Mouse (Mus musculus): ENCODE results near the gene Tmem178b. TPM values are rescaled to one million over a fixed set of nuclear protein-coding genes. Genes with fewer than 3 reads are reported as not detected.

Tmem178b gene
- polyA plus RNA-seq, 1 experiment from 2014 or later, result 0.13 TPM

DNA sequence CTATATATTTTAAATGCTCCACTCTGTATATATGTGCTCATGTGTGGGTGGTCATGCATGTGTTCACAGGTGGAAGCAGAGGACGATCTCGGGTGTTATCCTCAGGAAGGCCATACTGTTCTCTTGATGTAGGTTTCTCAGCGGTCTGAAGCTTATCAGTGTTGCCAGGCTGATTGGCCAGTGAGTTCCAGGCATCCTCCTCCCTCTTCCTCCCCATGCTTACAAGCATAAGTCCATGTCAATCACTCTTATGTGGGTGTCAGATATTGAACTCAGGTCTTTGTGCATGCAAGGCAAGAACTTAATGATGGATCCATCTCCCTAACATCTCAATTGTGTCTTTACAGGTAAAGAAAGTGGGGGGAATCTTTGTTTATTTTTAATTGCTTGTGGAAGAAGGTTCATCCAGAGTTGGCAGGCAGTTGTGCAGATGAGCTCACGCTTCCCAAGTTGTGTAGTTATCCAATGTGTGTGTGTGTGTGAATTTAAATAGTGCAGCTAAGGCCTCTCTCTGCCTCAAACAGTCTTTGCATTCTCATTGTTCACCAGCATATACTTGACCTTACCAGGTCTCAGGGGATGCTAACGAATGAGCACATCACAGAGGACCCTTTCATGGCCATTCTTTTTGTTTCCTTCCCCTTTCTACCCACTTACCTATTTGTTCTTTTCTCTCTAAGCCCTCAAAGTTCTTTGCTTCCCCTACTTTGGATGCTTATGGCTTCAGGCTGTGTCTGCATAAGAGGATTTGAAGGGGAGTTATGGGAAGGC, 72.8 kb downstream of the Tmem178b start:
- ATAC-seq (ENCODE audit: insufficient read depth), result no peak
- WGBS, result 73% methylated on average over 5 of the region's 5 CpGs

DNA sequence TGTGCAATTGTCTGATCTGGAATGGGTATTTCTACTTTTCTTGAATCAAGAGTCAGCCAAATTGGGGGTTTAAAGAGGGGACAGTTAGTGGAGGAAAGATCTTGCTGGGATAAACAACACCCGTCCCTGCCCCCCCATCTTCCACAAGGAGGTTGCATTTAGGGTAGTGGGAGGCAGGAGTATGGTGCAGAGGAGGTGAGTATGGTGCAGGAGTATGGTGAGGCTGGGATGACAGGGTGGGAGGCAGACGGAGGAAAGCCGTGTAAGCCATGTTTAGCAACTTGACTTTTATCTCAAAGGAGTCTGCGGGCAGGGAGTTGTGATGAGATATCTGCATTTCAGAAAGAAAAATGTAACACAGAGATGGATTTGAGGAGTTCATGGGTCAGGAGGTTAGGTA, 73.5 kb downstream of the Tmem178b start:
- Histone ChIP-seq H3K9ac (no peak overlapping the region), H3K4me3 (ENCODE audit: low read depth, low read length) (no peak overlapping the region), H3K27me3 (ENCODE audit: insufficient read depth, low read length) (no peaks in the 10 kb centered on the region), H3K36me3 (ENCODE audit: insufficient read depth) (no peaks in the 10 kb centered on the region), H3K4me2 (no peak overlapping the region), H3K4me1 (ENCODE audit: insufficient read depth) (no peaks in the 10 kb centered on the region), H3K27ac (ENCODE audit: low read depth) (no peak overlapping the region), H3K9me3 (ENCODE audit: low read depth, low read length) (no peaks in the 10 kb centered on the region)
- no peak for ATAC-seq (ENCODE audit: insufficient read depth)
- DNase-seq, result no peak
- TF ChIP-seq CTCF (IDR thresholded peaks at IDR 0.05; ENCODE audit: low read depth), result no peak
- WGBS, result 69% methylated on average over 4 of the region's 4 CpGs

More for the DNA sequence above, 72.8 kb downstream of the Tmem178b start:
- Histone ChIP-seq H3K4me1 (ENCODE audit: insufficient read depth) (no peaks in the 10 kb centered on the region), H3K4me3 (ENCODE audit: low read depth, low read length) (no peak overlapping the region), H3K9ac (no peak overlapping the region), H3K9me3 (ENCODE audit: low read depth, low read length) (no peaks in the 10 kb centered on the region), H3K36me3 (ENCODE audit: insufficient read depth) (no peaks in the 10 kb centered on the region), H3K4me2 (no peak overlapping the region), H3K27me3 (ENCODE audit: insufficient read depth, low read length) (no peaks in the 10 kb centered on the region), H3K27ac (ENCODE audit: low read depth) (no peak overlapping the region)
- TF ChIP-seq CTCF (IDR thresholded peaks at IDR 0.05; ENCODE audit: low read depth), result no peak
- no peak for DNase-seq

GRCm38 (mm10) chr6:39953951-39954350, 80.9 kb downstream of the Tmem178b start:
- Histone ChIP-seq H3K9me3 (ENCODE audit: low read depth, low read length) (no peaks in the 10 kb centered on the region), H3K4me1 (ENCODE audit: insufficient read depth) (no peaks in the 10 kb centered on the region), H3K9ac (no peak overlapping the region), H3K36me3 (ENCODE audit: insufficient read depth) (no peaks in the 10 kb centered on the region), H3K4me3 (ENCODE audit: low read depth, low read length) (no peak overlapping the region), H3K27me3 (ENCODE audit: insufficient read depth, low read length) (no peaks in the 10 kb centered on the region), H3K4me2 (no peak overlapping the region), H3K27ac (ENCODE audit: low read depth) (no peak overlapping the region)
- no peak for TF ChIP-seq CTCF (IDR thresholded peaks at IDR 0.05; ENCODE audit: low read depth)
- 81% methylated on average over 5 of the region's 5 CpGs for WGBS
- no peak for DNase-seq
- no peak for ATAC-seq (ENCODE audit: insufficient read depth)

- WGBS, result 90% methylated on average over 2 of the region's 2 CpGs
- ATAC-seq (ENCODE audit: insufficient read depth) (no peak), DNase-seq (no peak)
- H3K27ac ChIP-seq (ENCODE audit: low read depth), result no peak overlapping the region
- no peaks in the 10 kb centered on the region for H3K4me1 ChIP-seq (ENCODE audit: insufficient read depth)
- no peaks in the 10 kb centered on the region for H3K36me3 ChIP-seq (ENCODE audit: insufficient read depth)
- no peak for TF ChIP-seq CTCF (IDR thresholded peaks at IDR 0.05; ENCODE audit: low read depth)
- H3K9me3 ChIP-seq (ENCODE audit: low read depth, low read length), result no peaks in the 10 kb centered on the region
- H3K4me3 ChIP-seq (ENCODE audit: low read depth, low read length), result no peak overlapping the region
- H3K4me2 ChIP-seq, result no peak overlapping the region
- H3K9ac ChIP-seq, result no peak overlapping the region
- no peaks in the 10 kb centered on the region for H3K27me3 ChIP-seq (ENCODE audit: insufficient read depth, low read length)
These were observed 82.1 kb downstream of the Tmem178b start for GRCm38 (mm10) chr6:39955211-39955610.

GRCm38 (mm10) chr6:39964606-39965005, 91.5 kb downstream of the Tmem178b start:
- Histone ChIP-seq H3K4me2 (no peak overlapping the region), H3K4me1 (ENCODE audit: insufficient read depth) (no peaks in the 10 kb centered on the region), H3K9me3 (ENCODE audit: low read depth, low read length) (no peaks in the 10 kb centered on the region), H3K27me3 (ENCODE audit: insufficient read depth, low read length) (no peaks in the 10 kb centered on the region), H3K4me3 (ENCODE audit: low read depth, low read length) (no peak overlapping the region), H3K36me3 (ENCODE audit: insufficient read depth) (no peaks in the 10 kb centered on the region), H3K9ac (no peak overlapping the region), H3K27ac (ENCODE audit: low read depth) (no peak overlapping the region)
- TF ChIP-seq CTCF (IDR thresholded peaks at IDR 0.05; ENCODE audit: low read depth), result no peak
- DNase-seq (no peak), ATAC-seq (ENCODE audit: insufficient read depth) (no peak)
- WGBS, result 56% methylated on average over 4 of the region's 4 CpGs

DNA sequence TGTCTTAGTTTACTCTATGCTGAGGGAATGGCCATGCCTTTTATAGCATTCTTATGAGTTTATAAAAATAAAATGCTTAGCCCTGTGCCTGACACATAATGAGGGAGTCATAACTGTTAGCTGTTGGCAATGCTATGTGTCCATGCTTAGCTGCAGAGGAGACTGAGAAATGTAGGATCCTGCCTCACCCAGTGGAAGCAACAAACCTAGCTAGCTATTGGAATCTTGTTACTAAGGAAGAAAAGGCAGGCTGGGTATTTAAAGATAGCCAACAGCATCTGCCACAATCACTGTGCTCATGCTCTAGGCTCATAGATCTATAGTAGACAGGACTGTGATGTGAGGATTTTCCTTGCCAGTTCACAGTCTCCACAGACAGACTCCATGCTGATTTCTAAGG, 97.2 kb downstream of the Tmem178b start:
- no peak overlapping the region for H3K4me2 ChIP-seq
- H3K9ac ChIP-seq, result no peak overlapping the region
- ATAC-seq (ENCODE audit: insufficient read depth) (no peak), DNase-seq (no peak)
- H3K4me1 ChIP-seq (ENCODE audit: insufficient read depth), result no peaks in the 10 kb centered on the region
- H3K4me3 ChIP-seq (ENCODE audit: low read depth, low read length), result no peak overlapping the region
- no peak for TF ChIP-seq CTCF (IDR thresholded peaks at IDR 0.05; ENCODE audit: low read depth)
- no peaks in the 10 kb centered on the region for H3K9me3 ChIP-seq (ENCODE audit: low read depth, low read length)
- no peaks in the 10 kb centered on the region for H3K27me3 ChIP-seq (ENCODE audit: insufficient read depth, low read length)
- H3K36me3 ChIP-seq (ENCODE audit: insufficient read depth), result no peaks in the 10 kb centered on the region
- no peak overlapping the region for H3K27ac ChIP-seq (ENCODE audit: low read depth)

- Histone ChIP-seq H3K4me3 (ENCODE audit: low read depth, low read length) (no peak overlapping the region), H3K4me1 (ENCODE audit: insufficient read depth) (no peaks in the 10 kb centered on the region), H3K36me3 (ENCODE audit: insufficient read depth) (no peaks in the 10 kb centered on the region), H3K27me3 (ENCODE audit: insufficient read depth, low read length) (no peaks in the 10 kb centered on the region), H3K4me2 (no peak overlapping the region), H3K9ac (no peak overlapping the region), H3K27ac (ENCODE audit: low read depth) (no peak overlapping the region), H3K9me3 (ENCODE audit: low read depth, low read length) (no peaks in the 10 kb centered on the region)
- no peak for DNase-seq
- WGBS, result 68% methylated on average over 4 of the region's 4 CpGs
- ATAC-seq (ENCODE audit: insufficient read depth), result no peak
- TF ChIP-seq CTCF (IDR thresholded peaks at IDR 0.05; ENCODE audit: low read depth), result no peak
These were observed 105.9 kb downstream of the Tmem178b start for GRCm38 (mm10) chr6:39978942-39979341.

Data from lung, embryonic 14.5 days (tissue).